Mouse (Mus musculus): ENCODE data around the gene Zkscan2.
A peak's percentile ranks its signal among the peaks of the same experiment; 100 is the strongest.

Gene Zkscan2

DNA sequence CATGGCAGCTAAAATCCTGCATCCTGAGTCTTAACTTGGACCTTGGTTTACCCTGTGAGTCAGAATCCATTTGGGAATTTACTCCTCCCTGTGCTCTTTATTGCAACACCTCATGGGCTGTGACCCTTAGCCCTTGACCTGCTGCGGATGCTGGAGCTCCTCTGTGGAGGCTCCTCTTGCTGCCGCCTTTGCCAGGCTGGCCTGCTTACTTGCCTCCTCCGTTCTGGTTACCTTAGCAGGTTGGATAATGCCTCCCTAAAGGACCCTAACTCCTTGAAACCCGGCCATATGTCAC is 69.9 kb downstream of the Zkscan2 start:
- no peak for DNase-seq

DNA sequence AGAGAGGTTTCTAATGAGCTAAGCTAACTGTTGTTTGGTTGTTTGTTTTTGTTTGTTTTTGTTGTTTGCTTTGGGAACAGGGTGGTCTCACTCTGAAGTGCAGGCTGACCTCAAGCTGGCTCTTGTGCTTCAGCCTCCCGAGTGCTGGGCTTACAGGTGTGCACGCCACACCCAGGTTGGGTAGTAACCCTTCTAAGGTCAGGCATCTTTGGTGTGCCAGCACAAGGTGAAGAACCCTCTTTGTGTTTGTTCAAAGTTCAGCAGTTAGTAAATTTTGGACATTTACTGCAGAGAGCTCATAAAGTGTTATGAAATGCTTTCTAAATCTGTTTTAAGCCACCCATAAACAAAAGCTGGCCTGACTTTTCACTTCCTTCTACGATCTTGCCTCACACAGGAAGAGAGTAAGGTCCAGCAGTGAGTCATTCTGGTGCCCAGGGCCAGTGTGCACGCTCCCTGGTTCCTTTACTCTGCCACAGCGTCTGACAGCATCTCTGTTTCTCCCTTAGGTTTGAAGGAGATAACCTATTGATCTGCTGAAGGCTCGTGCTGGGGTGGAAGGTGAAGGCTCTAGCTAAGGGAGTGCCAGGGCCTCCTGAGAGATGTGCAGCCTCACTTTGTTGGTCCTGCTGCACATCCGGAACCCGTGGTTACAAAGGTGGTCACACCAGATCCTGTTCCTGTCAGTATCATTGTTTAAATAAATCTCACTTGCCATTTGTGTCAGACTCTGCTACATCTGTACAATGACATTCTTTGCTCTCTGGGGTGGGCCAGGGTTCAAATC is 70.4 kb downstream of the Zkscan2 start:
- DNase-seq = peak; percentile 25 to 27
